Mouse (Mus musculus) cerebellum, postnatal 25 days (tissue): ENCODE data around the gene Olfr370.

Source experiments
- DNase-seq, 2 experiments: peaks; one replicate each; pipeline ENCODE4 v3.0.0; 2021; ENCODE audit warnings: mixed read lengths in 2 of 2

The Olfr370 gene

DNA sequence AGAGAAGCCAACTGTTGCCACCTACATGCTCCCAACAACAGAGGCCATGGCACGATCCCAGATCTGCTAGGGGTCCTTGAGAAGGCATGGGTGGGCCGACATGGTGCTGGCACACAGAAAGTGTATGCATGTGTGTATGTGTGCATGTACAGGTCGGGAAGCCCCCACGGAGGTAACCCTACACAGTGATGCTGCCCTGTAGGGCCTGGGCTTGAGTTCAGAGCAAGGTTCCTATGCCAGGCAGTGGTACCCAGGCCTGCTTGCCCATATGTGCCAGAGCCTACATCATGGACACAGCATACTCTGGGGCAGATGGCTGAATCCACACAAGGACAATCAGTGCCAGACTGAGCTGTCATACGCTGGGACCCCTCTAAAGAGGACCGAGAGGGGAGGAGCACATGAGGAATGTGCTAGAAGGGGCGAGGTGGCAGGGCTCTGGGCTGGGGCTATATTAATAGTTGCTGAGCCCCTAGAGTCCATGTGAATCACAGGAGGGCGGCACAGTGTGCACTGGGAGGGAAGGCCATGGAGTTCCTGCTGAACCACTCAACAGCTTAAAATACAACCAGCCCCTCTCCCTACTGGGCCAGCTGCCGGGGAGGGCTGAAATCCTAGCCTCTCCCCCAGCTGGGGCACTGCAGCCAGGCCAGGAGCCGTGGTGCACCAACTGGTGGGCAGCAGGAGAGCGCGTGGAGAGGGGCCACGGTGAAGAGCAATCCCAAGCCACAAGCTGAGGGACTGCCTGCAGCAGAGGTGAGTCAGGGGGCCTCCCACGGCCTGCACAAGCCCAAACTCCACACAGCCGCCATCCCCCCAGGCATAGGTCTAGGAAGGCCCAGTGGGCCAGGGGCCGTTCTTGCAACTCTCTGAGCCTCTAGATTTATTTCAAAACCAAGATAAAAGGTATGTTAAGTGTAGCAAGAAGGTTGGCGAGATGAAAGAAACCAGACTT lies 40.3 kb downstream of the Olfr370 start:
- peak; percentile 40 to 42 for DNase-seq

DNA sequence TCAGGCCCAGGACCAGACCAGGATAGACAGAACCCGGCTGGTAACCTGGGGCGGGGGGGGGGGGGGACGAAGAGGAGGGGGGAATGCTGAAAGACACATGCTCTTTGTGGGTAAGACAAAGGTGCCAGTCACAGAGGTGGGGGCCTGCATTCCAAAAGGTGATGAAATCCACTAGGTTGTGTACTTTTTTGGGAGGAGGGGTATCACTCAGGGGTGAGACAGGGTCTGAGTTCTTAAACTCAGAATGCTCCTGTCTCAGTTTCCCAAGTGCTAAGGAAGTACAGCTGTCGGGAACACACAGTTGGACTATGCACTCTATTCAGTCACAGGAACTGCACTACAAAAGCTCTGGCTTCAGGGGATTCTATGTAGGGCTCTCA lies 40.9 kb downstream of the Olfr370 start:
- DNase-seq, result no peak

DNA sequence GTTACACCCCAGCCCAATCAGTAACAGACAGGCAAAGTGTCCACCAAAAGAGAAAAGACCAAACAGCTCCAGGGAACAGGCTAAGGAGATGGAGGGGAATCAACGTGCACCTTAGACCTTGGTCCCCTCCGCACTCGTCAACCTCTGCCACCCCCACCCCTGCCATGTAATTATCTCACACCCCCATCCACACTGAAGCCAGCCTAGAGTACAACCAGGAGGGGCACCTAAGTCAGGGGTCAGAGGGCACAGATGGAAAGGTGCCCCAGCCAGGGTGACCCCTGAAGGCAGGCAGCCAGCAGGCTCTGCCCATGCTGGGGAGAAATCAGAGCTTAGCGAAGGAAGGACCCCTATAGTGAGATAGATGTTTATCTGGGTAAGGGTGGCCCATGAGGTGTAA lies 41.3 kb downstream of the Olfr370 start:
- DNase-seq, result peak; percentile 10 to 12

DNA sequence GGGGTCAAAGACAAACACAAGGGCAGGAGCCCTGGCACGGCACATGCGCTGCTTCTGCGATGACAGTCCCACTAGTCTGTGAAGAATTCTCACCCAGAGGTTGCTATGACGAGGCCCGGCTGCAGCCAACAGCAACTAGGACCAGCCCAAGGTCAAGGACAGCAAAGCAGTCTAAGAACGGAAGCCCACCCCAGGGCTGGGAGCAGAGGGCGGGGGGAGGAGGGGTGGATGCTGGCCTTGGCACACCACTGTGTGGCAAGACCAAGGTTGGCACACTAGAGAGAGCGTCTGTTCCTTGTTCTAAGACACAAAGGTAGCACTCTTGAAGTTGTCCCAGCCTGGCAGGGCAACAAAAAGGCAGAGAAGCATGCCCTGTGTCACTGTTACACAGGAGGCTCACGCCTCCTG lies 41.8 kb downstream of the Olfr370 start:
- DNase-seq, result peak; percentile 21 to 39

DNA sequence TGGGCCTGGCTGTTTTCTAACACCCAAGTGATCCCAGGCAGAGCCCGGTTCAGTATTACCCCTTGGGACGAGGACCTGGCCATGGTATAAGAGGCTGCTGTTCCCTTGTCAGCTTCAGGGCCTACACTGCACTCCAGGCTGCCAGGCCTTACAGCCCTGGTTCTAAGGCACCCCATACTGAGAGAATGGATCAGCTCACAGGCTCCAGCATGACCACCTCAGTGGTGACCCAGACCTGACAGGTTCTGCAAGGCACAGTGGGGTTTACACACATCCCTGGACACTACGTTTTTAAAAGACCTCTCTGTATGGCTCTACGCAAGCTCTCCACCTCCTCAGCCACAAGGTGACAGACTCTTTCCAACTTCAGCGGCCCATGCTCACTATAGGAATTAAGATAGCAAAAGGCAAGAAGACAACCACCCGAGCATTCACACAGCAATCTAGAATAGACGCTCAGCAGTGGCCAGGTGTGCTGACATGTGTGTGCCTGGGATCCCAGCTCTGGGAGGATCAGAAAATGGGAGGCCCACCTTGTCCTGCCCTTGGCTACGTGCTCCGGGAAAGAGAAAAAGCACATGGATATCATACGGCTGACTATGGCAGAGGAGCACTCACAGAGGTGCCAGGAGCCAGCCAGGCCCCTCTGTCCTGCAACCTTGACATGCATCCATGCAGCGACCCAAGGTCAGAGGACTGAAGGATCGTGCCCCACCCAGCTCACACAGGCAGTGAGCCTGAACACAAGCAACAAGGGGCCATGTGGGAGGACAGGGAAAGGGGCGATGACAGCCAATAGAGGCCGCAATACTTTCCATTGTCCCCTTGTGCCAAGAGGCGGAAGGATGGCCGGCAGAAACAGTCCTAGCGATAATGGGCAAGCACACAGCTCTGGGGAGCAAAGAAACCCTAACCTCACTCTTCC lies 42.8 kb downstream of the Olfr370 start:
- peak; percentile 16 to 18 for DNase-seq

DNA sequence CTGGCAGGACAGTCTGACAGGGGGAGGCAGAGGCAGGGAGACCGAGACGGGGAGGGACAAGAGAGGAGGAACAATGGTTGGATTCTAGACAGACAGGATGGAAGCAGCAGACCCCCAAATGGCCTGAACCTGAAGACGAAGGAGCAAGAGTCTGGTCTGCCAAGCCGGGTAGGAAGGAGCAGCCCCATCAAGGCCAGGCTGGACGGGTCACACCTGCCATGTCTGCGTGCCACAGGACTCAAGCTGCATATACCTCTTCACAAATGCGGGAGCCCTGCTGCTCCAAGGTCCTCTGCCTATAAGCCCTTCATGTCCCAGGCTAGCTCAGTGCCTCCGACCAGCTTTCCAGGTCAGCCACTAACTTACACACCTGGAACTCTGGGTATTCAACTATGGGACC lies 44.1 kb downstream of the Olfr370 start:
- no peak for DNase-seq

DNA sequence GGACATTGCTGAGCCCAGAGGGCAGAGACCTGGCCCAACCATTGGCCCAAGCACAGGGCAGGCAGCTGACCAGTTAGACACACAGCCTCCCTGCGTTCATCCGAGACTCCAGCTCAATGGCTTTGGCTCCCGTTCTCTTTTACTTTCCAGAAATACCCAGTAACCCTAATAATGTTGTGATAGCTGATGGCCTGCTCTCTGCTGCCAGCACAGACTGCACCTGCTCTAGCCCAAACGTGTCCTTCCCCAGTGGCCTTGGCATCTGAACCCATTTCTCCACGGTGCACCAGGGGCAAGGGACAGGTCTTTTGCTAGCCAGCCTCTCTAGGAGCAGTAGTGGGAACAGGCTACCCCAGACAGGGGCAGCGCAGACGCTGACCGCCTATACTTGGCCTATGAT lies 45.2 kb downstream of the Olfr370 start:
- peak in 1 of 2 experiments; percentile 25 for DNase-seq

DNA sequence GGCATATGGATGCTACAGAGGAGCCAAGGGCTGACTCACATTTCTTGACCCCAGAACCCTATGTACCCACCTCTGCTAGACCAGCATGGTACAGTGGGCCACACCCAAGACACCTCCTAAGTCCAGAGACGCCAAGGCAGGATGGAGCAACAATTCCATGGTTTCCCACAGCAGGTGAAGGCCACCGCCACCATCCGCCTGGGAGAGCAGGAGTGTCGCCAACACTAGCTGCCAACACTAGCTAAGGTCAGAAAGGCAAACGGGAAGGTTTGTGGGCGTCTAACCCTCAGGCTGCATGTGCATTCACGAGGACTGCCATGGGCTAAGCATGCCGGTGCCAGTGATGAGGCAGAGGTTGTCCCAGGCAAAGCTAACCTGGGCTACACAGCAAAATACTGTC lies 46.6 kb downstream of the Olfr370 start:
- DNase-seq, result peak; percentile 49 to 60

DNA sequence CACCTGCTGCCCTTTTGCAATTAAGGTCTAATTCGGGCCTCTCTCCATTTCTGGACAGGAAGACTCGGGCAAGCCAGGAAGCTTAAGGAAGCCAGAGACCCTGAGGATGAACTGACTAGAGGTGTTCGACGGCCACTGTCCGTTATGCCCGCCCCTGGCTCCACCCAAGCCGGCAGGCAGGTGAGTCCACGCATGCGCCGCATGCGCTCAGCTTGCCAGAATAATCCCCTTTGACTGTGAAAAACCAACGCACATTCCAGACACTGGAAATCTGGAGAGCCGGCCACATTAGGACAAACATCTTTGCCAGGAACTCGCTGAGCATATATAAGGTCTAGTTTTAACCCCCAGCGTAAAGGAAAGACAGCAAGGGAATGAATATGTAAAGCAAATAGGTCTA lies 47.7 kb downstream of the Olfr370 start:
- peak in 1 of 2 experiments; percentile 14 for DNase-seq

DNA sequence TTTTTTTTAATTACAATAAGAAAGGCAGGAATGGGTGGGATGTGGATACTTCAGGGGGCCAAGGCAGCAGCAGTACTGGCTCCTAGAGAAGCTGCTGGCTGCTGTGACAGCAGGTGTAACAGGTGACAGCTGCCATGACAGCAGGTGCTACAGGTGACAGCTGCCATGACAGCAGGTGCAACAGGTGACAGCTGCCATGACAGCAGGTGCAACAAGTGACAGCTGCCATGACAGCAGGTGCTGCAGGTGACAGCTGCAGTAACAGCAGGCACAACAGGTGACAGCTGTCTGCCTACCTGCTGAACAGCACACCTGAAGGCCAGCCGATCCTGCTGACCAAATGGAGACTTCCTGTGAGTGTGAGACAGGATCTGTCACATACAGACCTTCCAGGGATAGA lies 49.2 kb downstream of the Olfr370 start:
- DNase-seq, result peak; percentile 61 to 67

DNA sequence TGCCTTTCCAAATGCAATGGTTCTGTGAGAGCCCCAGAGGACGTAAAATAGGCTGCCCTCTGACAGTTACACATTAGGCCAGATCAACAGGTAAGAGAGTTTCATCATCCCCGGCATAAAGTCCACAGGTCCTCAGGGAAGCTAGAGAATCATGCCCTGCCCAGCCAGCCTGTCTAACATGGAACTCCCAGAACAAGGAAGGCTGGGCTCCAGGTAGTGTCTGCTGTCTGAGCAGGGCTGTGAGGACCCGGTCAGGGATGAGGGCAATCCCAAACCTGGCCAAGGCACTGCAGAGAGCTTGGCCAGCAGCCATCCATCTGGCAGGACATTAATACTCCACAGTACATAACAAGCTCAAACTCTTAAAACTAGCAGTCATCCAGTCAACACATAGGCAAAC lies 49.8 kb downstream of the Olfr370 start:
- DNase-seq, result peak; percentile 73 to 85

DNA sequence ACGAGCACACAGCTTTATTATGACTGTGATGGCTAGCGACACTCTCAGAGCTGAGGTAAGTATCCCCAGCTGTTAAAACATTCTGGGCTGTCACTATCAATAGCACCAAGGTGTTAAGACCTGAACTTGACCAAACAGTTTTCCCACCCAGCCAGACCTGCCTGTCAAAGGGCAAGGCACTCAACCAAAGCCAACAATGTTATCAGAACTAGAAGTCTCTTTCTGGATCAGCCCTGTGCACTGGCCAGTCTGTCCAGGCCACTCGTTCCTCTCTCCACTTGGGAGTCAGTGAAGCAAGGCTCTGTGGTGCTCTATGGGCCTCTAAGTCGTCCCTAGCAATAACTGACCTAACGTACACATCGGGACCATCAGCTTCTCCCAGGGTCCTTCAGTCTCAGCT lies 52.1 kb downstream of the Olfr370 start:
- peak in 1 of 2 experiments; percentile 5 for DNase-seq

DNA sequence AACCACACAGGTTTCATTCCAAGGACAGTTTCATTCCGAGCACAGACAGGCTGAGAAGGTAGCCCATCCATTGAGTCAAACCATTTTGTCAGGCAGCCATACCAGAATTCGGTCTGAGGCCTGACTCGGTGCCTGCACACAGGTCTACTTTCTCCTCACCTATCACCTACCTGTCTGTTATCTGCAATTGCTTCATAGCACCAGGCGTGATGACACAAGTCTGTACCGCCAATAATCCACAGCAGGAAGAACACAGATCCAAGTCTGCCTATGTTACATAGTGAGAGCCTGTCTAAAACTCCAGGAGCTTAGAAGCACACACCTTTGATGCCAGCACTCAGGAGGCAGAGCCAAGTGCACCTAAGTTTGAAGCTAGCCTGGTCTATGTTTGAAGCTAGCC lies 53.3 kb downstream of the Olfr370 start:
- no peak for DNase-seq

DNA sequence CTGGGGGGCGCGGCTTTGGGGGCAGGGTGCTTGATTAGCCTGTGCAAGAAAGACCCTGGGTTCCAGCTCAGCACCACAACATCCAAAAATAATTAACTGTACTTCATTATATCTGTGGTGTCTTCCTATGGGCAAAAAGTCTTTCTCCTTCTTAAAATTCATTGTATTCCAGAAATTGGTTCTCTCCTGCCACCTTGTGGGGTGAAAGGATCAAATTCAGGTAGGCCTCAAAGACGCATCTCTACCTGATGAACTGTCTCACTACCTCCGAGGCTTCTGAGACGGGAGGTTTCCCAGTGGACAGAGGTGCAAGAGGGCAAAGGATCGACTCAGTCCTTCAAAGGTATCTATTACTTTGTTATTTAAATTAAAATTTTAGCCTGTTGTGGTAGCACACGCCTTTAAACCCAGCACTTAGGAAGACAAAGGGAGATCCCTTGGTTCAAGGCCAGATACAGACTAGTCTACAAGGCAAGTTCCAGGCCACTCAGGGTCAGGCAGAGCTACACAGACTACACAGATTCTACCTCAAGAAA lies 55.0 kb downstream of the Olfr370 start:
- peak in 1 of 2 experiments; percentile 40 for DNase-seq

DNA sequence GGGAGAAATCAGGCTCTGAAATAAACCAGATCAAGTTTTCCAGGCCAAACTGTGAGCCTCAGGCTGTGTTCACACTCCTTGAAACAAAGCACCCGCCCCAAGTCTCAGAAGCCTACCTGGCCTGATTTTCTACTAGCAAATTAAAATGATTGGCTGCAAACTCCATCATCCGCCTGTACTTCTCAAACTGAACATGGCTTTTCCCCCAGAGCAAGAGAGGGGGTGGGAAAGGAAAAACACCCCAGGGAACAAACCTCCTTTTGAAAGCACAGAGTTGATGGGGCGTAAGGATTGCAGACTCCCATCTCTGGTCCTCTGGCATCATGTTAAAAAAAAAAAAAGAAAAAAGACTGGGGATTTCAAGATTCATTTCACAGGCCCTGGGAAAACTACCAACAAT lies 57.1 kb downstream of the Olfr370 start:
- peak in 1 of 2 experiments; percentile 6 for DNase-seq

DNA sequence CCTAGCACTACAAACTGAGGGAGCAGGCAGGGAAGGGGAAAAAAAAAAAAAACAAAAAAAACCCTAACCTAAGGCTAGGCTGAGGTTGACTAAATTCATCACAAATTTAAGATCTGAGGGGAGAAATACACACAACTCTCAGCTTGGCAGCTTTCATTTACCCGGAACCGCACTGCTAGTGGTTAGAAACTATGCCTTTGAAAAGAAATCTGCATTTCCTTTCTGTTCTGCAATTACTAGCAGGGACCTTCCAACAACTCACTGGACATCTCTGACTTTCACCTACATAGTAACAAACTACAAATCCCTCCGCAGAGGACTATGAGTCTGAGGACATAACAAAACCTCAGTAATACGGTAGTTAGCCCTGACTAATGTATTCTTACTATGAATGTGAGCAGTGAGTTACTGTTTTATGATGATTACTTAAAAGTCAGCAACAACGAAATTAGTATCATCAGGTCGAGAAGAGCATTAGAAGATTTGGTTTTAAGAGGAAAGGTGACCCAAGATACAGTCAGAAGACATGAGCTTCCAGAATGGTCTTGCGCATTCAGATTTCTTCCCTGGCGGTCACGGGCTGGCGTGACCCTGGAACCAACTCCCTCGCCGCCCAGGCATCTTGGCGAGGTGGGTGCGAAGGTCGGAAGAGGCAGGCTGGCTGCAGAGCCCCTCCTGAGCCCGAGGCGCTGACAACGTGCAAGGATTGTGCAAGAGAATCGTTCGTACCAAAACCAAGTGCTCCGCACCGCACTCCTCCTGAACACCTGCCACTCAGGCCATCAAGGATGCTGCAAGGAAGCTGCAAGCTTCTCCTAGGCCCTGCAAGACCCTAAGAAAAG lies 58.0 kb downstream of the Olfr370 start:
- DNase-seq, result no peak

DNA sequence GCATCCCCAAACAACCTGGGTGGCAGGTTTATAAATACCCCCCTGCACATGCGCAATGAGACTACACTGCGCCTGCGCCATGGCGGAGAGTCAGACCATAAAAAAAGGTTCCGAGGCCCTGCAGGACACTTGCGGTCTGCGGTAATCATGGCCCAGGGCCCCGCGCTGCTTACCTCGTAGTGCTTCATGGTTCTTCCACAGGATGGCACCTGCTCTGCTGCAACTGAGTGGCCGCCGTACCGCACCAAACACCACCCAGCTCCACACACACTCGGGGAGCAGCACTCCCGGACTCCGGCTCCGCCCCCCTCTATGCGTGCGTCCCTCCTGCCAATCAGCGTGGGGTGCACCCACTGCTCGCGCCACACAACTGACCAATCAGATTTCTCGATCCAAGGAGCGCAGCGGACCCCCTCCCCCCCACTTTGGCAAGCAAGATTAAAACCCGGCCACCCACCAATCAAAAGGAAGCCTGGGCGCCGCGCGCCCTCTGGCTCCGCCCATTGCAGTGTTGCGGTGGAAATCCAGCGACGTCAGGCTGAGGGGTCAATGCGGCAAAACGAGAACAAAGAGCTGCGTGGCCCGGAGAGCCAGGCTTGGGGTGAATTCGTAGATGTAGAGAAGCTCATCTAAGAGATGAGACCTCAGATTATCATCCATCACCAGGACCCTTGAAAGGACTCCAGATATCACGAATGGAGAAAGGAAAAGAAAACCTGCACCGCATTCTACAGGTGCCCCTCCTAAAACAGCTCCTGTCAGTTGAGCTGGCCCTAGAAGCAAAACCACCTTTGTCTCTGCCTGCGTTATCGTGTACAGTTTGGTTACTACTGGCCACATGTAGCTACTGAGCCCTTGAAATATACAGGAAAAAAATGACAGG lies 58.8 kb downstream of the Olfr370 start:
- peak; percentile 99 for DNase-seq
